Mouse (Mus musculus): Measurements from ENCODE around the gene Lrrc74a.

DNA sequence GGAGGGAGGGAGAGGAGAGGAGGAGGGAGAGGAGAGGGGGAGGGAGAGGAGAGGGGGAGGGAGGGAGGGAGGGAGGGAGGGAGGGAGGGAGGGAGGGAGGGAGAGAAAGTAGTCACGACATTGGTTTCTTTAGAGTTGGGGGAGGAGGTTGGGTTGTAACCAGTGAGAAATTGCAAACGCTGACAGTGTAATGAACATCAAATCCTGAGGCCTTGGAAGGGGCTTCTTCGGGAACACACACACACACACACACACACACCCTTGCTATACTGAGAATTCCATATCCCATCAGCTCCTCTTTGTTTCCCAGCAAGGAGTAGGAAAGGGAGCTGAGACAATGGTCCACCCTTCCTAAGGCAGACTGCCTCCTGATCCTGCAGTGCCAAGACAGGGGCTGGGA, 38.4 kb downstream of the Lrrc74a start:
- TF ChIP-seq CHD2 (IDR thresholded peaks at IDR 0.05; ENCODE audit: low read depth, low read length) (no peak), ZC3H11A (IDR thresholded peaks at IDR 0.05; ENCODE audit: borderline replicate concordance, low read depth, low read length) (no peak), ZNF384 (IDR thresholded peaks at IDR 0.05; ENCODE audit: low read depth, low read length) (no peak)

All from ES-E14 (cell line).